Mouse (Mus musculus): ENCODE measurements around the gene Ccnd2. TPM values are rescaled to one million over a fixed set of nuclear protein-coding genes. Genes with fewer than 3 reads are reported as not detected.

The Ccnd2 gene
- total RNA-seq, 2 experiments from 2014 or later: 161 to 164 TPM

DNA sequence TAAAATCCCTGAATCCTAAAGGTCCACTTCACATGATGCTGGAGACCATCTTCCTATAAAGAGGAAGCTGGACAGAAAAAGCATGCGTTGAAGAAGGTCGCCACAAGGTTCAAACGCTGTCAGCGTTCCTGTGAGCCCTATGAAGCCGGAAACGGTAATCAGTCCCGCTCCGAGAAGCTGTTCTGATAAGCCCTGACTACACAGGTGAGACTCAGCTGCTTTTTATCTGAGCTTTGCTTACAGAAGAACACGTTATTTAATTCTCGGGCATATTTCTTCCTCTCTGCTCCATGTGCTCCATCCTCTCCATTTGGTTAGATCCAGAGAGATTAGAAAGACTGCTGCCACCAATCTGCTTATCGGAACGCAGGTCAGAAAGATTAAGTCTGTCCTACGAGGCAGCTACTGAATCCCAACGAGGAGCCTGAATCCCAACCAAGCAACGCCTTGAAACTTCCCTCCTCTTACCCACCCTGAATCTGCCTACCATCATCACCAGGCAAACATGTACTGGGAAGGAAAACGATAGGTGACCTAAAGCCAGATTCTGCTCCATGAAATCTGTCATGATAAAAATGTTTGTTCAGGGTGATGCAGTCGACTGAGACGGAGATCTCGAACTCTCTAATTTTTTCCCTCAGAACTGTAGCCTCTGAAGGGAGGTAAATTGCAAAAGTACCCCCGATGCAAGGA, 43.5 kb downstream of the Ccnd2 start:
- peak in 1 of 2 experiments; percentile 28 for DNase-seq

DNA sequence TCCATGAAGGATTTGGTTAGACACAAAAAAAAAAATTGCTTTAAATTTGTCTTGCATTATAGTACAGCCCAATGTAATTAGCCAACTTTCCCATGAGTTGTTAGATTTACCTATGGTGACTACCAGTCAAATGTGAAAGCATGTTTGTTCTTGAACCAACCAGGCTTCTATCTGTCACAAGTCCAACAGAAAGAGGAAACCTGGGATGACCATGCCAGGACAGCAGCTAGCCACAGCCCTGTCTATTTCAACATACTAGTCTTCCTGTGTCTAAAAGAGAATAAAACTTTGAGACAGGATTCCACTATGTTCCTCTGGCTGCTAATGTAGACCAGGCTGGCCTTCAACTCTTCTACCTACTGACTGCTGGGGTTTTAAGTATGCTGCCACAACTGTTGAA, 44.6 kb downstream of the Ccnd2 start:
- DNase-seq: peak in 1 of 2 experiments; percentile 18

DNA sequence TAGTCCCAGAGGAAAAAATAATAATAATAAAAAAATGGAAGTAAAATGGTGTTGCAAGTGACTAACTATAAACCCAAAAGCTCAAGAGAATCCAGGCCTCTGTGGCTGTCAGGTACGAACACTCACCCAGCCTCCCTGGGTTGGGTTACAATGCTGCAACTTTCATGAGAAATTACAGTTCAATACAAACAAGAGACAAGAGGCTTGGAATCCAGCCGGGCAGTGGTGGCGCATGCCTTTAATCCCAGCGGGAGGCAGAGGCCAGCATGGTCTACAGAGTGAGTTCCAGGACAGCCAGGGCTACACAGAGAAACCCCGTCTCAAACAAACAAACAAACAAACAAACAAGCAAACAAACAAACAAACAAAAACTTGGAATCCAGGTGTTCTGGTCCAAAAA, 45.3 kb downstream of the Ccnd2 start:
- DNase-seq: peak; percentile 15 to 46

DNA sequence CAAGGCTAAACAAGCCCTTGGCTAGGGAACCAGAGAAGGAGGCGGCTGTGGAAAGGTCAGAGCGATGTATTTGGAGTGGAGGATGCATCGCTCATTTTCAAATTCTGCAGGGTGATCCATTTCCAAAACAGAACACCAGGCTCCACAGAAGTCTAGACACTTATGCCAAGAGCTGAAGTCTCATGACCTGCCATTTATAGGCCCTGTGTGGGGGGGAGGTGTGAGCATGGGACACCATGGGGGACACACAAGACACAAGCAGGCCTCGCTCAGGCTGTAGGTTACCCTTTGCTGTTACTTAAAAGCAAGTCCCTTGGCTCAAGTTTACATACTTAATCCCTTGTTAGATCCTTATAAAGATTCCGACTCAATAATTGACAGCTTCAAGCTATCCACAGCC, 45.8 kb downstream of the Ccnd2 start:
- DNase-seq: peak; percentile 77 to 79

DNA sequence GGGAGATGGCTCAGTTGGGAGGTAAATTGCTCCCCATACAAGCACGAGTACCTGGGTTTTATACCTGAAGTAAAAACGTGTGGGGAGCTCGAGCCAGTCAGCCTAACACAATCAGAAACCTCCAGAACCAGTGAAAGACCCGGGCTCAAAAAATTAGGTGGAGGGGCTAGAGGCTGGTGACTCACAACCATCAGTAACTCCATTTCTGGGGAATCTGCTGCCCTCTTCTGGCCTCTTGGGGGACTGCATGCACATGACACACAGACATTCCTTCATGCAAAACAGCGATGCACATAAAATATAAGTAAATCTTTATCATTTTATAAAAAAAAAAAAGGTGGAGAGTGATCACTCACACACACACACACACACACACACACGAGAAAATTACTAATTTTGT, 46.9 kb downstream of the Ccnd2 start:
- peak in 1 of 2 experiments; percentile 49 for DNase-seq

DNA sequence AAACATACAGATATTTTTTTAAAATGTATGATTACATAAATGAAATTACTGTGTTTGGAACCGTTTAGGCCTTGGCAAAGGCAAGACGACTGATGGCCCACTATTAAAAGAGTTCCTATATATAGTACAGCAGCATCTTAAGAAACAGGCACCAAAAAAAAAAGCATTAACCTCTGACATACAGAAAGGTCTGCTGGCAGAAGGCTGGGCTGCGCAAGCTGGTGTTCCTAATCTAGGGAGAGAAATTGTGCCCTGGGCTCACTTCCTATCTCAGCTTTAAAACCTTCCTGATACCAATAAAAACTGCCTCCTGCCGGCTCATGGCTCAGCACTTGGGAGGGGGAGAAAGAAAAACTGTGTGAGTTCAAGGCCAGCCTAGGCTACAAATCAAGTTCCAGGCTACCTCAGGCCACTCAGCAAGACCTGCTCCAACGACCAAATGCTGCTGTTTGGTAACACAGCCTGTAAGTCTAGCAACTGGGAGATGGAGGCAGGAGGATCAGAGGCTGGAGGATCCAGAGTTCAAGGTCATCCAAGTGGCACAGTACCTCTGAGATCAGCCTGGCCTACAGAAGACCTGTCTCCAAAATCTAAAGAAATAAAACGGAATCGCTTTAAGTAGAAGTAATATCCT, 47.5 kb downstream of the Ccnd2 start:
- no peak for DNase-seq

DNA sequence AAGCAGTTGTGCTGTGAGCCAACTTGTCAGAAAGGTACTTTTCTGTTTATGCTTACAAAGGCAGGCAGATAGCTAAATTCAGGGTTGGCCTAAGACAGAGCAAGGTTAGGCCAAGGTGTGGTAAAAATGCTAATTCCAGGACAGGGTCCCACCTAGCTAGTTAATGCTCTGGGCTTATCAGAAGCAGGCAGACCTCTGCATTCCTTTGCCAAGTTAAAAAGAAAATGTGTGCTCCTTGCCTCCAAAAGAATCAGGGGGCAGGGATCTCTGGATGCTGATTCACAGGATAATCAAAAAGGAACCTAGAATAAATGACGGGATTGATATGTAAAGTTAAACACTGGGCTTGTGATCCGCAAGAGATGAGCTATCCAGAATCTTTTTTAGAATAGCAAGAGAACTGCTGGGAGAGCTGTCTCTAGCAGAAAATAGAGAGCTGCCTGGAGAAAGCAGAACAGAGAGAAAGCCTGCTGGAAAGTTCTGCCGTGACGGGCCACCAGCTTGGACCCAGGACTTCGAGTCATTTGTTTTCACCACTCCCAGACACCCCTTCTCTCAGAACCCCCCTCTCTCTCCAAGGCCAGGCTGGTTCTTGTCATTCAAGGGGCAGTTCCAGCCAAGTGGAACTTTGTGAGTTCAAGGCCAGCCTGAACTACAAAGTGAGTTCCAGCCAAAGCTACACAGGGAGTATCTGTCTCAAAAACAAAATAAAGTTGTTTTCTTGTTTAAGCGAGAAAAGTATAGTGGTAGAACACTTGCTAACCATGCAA, 48.3 kb downstream of the Ccnd2 start:
- no peak for DNase-seq

DNA sequence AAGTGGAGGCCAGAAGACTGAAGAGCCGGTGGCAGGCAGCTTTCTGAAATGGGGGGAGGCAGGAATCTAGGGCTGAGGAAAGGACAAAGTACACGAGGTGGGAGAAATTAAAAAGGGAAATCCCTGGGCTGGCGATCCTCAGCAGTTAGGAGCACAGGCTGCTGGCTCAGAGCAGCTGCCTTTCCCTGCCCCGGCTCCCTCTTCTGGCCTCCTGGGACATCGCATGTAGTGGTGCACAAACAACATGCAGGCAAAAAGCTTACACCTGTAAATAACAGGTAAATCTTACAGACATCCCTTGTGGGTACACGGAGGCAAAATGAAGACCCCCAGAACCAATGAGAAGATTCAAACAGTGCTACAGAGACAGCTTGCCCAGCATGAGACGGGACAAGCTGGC, 57.4 kb downstream of the Ccnd2 start:
- DNase-seq: peak in 1 of 2 experiments; percentile 37

DNA sequence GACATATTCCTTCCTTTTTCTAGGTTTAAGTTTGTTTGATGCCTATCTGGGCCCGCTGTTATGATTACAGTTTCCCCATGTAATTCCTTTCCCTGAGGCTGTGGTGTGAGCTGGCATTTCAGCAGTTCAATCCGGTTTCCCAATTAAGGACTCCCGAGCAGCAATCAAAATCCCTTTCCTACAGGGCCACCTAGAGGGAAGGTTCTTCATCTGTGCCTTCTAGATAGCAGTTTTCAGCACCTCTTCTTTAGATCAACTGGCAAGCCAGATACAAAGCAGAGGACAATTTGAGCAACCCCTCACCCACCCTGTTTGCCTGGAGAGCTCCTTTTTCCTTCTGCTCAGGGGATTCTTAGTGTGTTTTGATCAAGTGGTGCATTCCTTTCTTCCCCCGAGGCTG, 65.3 kb downstream of the Ccnd2 start:
- peak in 1 of 2 experiments; percentile 66 for DNase-seq

DNA sequence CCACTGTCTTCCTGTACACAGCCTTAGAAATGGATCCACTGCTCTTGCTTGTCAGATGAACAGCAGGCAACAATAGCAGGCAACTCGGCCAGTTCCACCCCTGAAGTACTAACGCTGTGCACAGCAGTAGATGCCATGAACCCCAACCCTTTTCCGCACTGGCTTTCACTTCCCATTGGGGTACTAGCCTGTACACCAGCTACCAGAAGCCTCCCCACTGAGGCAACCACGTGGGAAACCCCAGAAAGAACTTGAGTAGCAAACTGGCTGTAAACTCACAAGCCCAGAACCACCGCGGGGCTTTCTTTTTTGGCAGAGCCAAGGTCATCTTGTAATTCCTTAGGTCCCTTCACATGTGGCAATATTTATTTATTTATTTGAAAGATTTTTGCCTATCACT, 70.2 kb downstream of the Ccnd2 start:
- DNase-seq: no peak

DNA sequence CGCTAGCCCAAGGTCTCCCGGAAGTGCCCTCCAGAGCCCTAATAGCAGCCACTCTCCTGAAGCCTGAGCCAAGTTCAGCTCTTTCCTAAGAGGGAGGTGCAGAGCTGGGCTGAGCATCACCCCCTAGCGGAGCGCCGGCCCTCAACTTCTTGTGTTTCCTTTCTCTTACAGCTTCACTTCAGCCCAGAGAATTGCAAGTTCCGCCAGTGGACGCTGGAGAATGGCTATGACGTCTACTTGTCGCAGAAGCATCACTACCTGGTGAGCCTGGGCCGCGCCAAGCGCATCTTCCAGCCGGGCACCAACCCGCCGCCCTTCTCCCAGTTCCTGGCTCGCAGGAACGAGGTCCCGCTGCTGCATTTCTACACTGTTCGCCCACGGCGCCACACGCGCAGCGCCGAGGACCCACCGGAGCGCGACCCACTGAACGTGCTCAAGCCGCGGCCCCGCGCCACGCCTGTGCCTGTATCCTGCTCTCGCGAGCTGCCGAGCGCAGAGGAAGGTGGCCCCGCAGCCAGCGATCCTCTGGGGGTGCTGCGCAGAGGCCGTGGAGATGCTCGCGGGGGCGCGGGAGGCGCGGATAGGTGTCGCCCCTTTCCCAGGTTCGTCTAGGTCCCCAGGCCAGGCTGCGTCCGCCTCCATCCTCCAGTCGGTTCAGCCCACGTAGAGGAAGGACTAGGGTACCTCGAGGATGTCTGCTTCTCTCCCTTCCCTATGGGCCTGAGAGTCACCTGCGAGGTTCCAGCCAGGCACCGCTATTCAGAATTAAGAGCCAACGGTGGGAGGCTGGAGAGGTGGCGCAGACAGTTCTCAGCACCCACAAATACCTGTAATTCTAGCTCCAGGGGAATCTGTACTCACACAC, 71.9 kb downstream of the Ccnd2 start:
- peak; percentile 28 to 50 for DNase-seq

Other genes starting within 250 kb of the Ccnd2 start
- not detected for gene Dyrk4, start 230.4 kb downstream of the Ccnd2 start, total RNA-seq (2021)
- gene Rad51ap1, start 212.6 kb downstream of the Ccnd2 start, total RNA-seq (2021): under 1 TPM; 0.65 to 0.82 TPM
- gene D6Wsu163e, start 212.2 kb downstream of the Ccnd2 start, total RNA-seq (2021): 10 to 100 TPM; 11.2 to 13.9 TPM
- gene Fgf6, start 136.6 kb downstream of the Ccnd2 start, total RNA-seq (2021): under 1 TPM; 0.57 to 0.77 TPM
- not detected for gene Fgf23, start 79.3 kb downstream of the Ccnd2 start, total RNA-seq (2021)
- 10 to 100 TPM; 45.3 to 63.0 TPM for gene Tigar, start 42.6 kb downstream of the Ccnd2 start, total RNA-seq (2021)

Data from heart, adult 18-20 months (tissue).